Mouse (Mus musculus): Measurements from ENCODE around the gene Atxn2. TPM values are rescaled to one million over a fixed set of nuclear protein-coding genes. Genes with fewer than 3 reads are reported as not detected.
A peak's percentile ranks its signal among the peaks of the same experiment; 100 is the strongest.

The Atxn2 gene
- polyA plus RNA-seq, 1 experiment from 2014 or later, result 67.2 TPM

GRCm38 (mm10) chr5:121834241-121834606, 123.1 kb downstream of the Atxn2 start:
- 78% methylated on average over 7 of the region's 7 CpGs for WGBS
- no peaks in the 10 kb centered on the region for H3K9me3 ChIP-seq
- H3K27ac ChIP-seq (replicated peaks), result no peak overlapping the region
- peaks cover 46% of the 10 kb centered on the region for H3K4me1 ChIP-seq
- H3K4me2 ChIP-seq (replicated peaks), result peak overlapping the region; percentile 7; the same call in 1 of the 2 replicates
- no peak for ATAC-seq (replicated peaks)
- no peak overlapping the region for H3K4me3 ChIP-seq
- no peaks in the 10 kb centered on the region for H3K36me3 ChIP-seq
- H3K9ac ChIP-seq (replicated peaks), result no peak overlapping the region
- peaks cover 26% of the 10 kb centered on the region for H3K27me3 ChIP-seq

DNA sequence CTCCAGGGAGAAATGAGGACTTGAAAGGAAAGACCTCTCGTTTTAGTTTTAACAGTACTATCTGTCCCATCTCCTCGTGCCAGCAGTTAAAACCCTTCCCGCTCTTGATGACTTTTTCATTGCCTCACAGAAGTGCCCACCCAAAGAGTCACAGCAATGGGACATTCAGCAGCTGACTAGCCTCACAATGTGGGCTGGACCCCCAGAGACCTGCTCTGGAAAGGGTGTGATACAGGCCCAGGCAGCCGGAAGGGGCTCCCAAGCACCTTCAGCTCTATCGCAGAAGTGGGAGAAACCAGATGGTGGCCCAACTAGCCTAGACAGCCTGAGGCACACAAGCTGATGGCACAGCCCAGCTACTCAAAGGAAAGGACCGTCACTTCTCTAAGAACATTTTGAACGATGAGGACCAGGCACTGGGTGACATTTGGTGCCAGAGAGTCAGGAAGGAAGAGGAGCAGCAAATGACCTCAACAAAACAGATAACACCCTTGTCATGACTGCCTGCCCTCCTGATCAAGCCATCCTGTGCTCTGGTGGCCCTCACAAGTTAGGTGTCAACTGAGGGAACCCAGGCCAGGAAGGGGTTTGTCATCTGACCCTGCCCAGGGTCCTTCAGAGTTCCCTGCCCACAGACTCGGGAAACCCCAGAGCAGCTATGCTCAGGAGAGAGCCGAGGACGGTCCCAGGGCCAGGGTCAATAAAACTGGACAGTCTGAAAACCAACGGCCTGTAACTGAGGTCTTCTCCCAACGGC, 124.0 kb downstream of the Atxn2 start:
- peaks cover 23% of the 10 kb centered on the region for H3K27me3 ChIP-seq
- H3K4me3 ChIP-seq, result peak overlapping the region; percentile 87
- peaks cover 42% of the 10 kb centered on the region for H3K4me1 ChIP-seq
- WGBS, result 49% methylated on average over 12 of the region's 12 CpGs
- H3K36me3 ChIP-seq, result no peaks in the 10 kb centered on the region
- ATAC-seq (replicated peaks), result no peak
- no peaks in the 10 kb centered on the region for H3K9me3 ChIP-seq
- H3K4me2 ChIP-seq (replicated peaks), result peak overlapping the region; percentile 97
- peak overlapping the region; percentile 78; the same call in 1 of the 2 replicates for H3K9ac ChIP-seq (replicated peaks)
- H3K27ac ChIP-seq (replicated peaks), result no peak overlapping the region

GRCm38 (mm10) chr5:121835949-121836691, 125.0 kb downstream of the Atxn2 start:
- WGBS, result 1% methylated on average over 49 of the region's 51 CpGs
- Histone ChIP-seq H3K4me3 (peak overlapping the region; percentile 87), H3K27me3 (peaks cover 23% of the 10 kb centered on the region), H3K9me3 (no peaks in the 10 kb centered on the region), H3K27ac (replicated peaks) (peak overlapping the region; percentile 44; the same call in 1 of the 2 replicates), H3K36me3 (no peaks in the 10 kb centered on the region), H3K9ac (replicated peaks) (peak overlapping the region; percentile 78), H3K4me1 (peaks cover 42% of the 10 kb centered on the region), H3K4me2 (replicated peaks) (peak overlapping the region; percentile 97)
- peak; percentile 16; the same call in 1 of the 2 replicates for ATAC-seq (replicated peaks)

GRCm38 (mm10) chr5:121836692-121837415, 125.7 kb downstream of the Atxn2 start:
- H3K27me3 ChIP-seq, result peaks cover 26% of the 10 kb centered on the region
- H3K27ac ChIP-seq (replicated peaks), result peak overlapping the region; percentile 44; the same call in 1 of the 2 replicates
- WGBS, result under 1% methylated on average over 56 of the region's 77 CpGs

DNA sequence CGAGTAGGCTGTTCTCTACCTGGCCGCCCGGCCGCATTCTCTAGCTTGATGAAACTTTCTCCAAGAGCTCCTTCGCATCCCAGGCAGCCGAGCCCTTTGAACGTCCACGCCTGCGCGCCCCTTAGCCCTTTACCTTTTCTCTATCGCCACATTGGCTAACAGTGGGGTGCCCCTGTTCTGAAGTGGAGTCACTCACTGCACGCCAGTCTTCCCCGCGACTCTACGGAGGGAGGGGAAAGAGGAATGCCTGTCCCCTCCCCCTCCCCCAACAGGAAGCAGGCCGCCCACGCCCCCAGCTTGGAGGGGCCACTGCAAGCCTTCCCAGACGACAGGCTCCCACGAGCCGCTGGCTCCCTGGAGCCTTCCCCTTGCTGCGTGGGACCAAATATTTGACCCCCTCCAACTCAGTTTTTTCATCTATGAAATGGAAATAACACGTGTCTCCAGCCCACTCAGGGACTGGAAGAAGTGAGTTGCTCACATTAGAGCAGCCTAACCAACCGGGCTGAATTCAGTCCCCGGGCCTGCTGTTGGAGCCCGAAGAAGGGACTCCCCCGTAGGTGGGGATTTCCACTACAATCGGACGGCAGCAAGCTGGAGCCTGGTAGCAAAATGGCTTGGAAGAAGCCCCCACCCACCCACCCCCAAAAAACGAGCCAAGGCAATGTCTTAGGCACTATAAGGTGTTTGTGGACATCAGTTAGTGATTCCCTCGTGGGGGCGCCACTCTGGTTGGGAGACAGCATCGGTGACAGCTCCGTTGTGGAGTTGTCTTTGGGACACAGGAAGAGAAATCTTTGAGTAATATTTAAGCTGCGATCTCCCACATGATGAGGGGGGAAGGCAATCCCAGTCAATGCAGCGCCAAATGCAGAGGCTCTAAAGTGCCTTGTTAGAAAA, 126.6 kb downstream of the Atxn2 start, which contains the start of gene Sh2b3:
Gene Sh2b3, minus strand, starts transcription at position 206 of the 900 bp plus-strand sequence.
- Histone ChIP-seq H3K4me1 (peaks cover 46% of the 10 kb centered on the region), H3K4me3 (peak within 1 kb of the TSS; percentile 87), H3K9ac (replicated peaks) (peak within 1 kb of the TSS; percentile 78), H3K9me3 (no peaks in the 10 kb centered on the region), H3K36me3 (no peaks in the 10 kb centered on the region), H3K27me3 (peaks cover 28% of the 10 kb centered on the region), H3K27ac (replicated peaks) (peak within 1 kb of the TSS; percentile 44; the same call in 1 of the 2 replicates), H3K4me2 (replicated peaks) (peak within 1 kb of the TSS; percentile 97)
- WGBS, result 1% methylated on average over 35 of the region's 35 CpGs
- ATAC-seq (replicated peaks), result no peak; the same call in none of the 2 replicates

More at GRCm38 (mm10) chr5:121836692-121837415, 125.7 kb downstream of the Atxn2 start:
- Histone ChIP-seq H3K4me3 (peak overlapping the region; percentile 87), H3K9ac (replicated peaks) (peak overlapping the region; percentile 78), H3K4me2 (replicated peaks) (peak overlapping the region; percentile 97), H3K9me3 (no peaks in the 10 kb centered on the region), H3K36me3 (no peaks in the 10 kb centered on the region), H3K4me1 (peaks cover 42% of the 10 kb centered on the region)
- peak; percentile 59 for ATAC-seq (replicated peaks)

GRCm38 (mm10) chr5:121838341-121839127, 127.4 kb downstream of the Atxn2 start:
- Histone ChIP-seq H3K4me2 (replicated peaks) (peak overlapping the region; percentile 61), H3K9ac (replicated peaks) (peak overlapping the region; percentile 37), H3K4me1 (peaks cover 50% of the 10 kb centered on the region), H3K27ac (replicated peaks) (no peak overlapping the region), H3K27me3 (peaks cover 33% of the 10 kb centered on the region), H3K36me3 (no peaks in the 10 kb centered on the region), H3K9me3 (no peaks in the 10 kb centered on the region), H3K4me3 (peak overlapping the region; percentile 36)
- WGBS, result under 1% methylated on average over 46 of the region's 46 CpGs
- ATAC-seq (replicated peaks), result no peak

- ATAC-seq (replicated peaks), result no peak
- Histone ChIP-seq H3K9me3 (no peaks in the 10 kb centered on the region), H3K9ac (replicated peaks) (peak overlapping the region; percentile 37; the same call in 1 of the 2 replicates), H3K4me3 (peak overlapping the region; percentile 36), H3K27ac (replicated peaks) (no peak overlapping the region), H3K36me3 (no peaks in the 10 kb centered on the region), H3K4me1 (peaks cover 52% of the 10 kb centered on the region), H3K4me2 (replicated peaks) (peak overlapping the region; percentile 61), H3K27me3 (peaks cover 38% of the 10 kb centered on the region)
- 33% methylated on average over 7 of the region's 7 CpGs for WGBS
These were observed 128.0 kb downstream of the Atxn2 start for GRCm38 (mm10) chr5:121839128-121839473.

GRCm38 (mm10) chr5:121841516-121841915, 130.4 kb downstream of the Atxn2 start:
- H3K4me3 ChIP-seq, result no peak overlapping the region
- no peak overlapping the region for H3K27ac ChIP-seq (replicated peaks)
- H3K4me2 ChIP-seq (replicated peaks), result no peak overlapping the region
- no peaks in the 10 kb centered on the region for H3K36me3 ChIP-seq
- peaks cover 37% of the 10 kb centered on the region for H3K4me1 ChIP-seq
- H3K9me3 ChIP-seq, result no peaks in the 10 kb centered on the region
- no peak overlapping the region for H3K9ac ChIP-seq (replicated peaks)
- WGBS, result 93% methylated on average over 9 of the region's 9 CpGs
- ATAC-seq (replicated peaks), result no peak
- H3K27me3 ChIP-seq, result peaks cover 41% of the 10 kb centered on the region

- Histone ChIP-seq H3K9me3 (no peaks in the 10 kb centered on the region), H3K9ac (replicated peaks) (no peak overlapping the region), H3K4me3 (no peak overlapping the region), H3K27ac (replicated peaks) (no peak overlapping the region), H3K4me2 (replicated peaks) (no peak overlapping the region), H3K4me1 (peaks cover 35% of the 10 kb centered on the region), H3K27me3 (peaks cover 40% of the 10 kb centered on the region), H3K36me3 (no peaks in the 10 kb centered on the region)
- ATAC-seq (replicated peaks), result no peak
- 42% methylated on average over 10 of the region's 10 CpGs for WGBS
These were observed 130.8 kb downstream of the Atxn2 start for GRCm38 (mm10) chr5:121841973-121842372.

DNA sequence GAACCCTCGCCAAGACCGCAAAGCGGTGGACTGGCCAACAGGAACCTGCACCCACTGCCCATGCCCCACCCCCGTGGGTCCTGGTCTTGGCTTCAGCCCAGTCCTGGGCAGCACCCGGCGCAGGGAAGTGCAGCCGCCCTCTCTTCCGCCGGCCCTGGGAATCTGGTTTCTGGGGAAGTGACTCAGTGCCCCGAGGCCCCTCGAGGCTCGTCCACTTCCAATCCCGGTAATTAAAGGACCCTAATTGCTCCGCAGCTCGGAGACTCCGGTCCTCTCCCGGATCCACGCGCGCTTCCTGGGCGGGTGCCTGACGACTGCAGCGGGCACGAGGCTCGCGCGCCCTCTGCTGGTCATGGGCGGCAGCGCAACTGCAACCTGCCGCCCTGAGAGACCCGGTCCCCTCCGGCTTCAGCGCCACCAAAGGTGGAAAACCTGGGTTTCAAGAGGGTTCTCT, 131.6 kb downstream of the Atxn2 start:
- Histone ChIP-seq H3K27me3 (peaks cover 32% of the 10 kb centered on the region), H3K4me2 (replicated peaks) (peak overlapping the region; percentile 77), H3K36me3 (no peaks in the 10 kb centered on the region), H3K4me1 (peaks cover 29% of the 10 kb centered on the region), H3K4me3 (peak overlapping the region; percentile 50), H3K9me3 (no peaks in the 10 kb centered on the region), H3K27ac (replicated peaks) (no peak overlapping the region), H3K9ac (replicated peaks) (peak overlapping the region; percentile 57)
- WGBS, result under 1% methylated on average over 33 of the region's 33 CpGs
- ATAC-seq (replicated peaks), result peak; percentile 52

Data from forebrain, embryonic 15.5 days (tissue).